Mouse (Mus musculus): Measurements from ENCODE around the gene Adamts16. TPM values are rescaled to one million over a fixed set of nuclear protein-coding genes. Genes with fewer than 3 reads are reported as not detected.

Adamts16 gene
- total RNA-seq, 2 experiments from 2014 or later, result 0.10 to 0.48 TPM

DNA sequence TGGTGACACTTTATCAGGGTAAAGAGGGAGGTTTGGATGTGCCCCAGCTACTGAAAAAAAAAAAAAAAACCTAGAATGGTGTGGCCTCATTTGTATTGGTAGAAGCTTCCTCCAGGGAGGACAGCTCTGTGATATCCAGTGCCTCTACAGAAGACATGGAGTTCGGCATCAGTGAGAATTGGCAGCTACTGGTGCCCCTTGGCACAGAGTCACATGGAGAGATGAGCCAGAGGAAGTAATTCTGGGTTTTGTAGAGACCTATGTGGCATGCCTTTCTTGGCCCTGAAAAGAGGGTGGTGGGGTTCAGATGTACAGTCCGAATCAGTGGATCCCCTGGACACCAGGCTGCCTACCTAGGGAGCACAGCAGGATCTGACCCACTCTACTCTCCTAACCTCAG is 122.8 kb downstream of the Adamts16 start:
- DNase-seq (ENCODE audit: low spot score in 2 of 2), result no peak

DNA sequence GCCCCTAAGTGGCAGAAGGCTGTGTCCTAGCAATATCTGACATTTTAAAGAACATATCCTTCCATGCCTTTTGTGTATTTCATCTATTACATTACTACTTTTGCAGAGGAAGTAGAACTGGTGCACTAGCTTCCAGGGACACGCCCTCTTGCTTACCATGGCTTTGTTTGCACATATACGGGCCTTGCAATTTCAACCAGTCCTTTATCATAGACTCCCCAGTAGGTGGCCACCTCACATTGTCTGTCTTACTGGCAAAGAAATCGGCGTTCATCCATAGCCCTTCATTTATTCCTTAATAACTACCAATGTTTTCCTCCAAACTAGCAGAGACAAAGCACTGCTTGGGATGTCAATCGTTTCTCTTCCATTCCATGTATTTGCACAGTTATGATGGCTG is 125.6 kb downstream of the Adamts16 start:
- no peak for DNase-seq (ENCODE audit: low spot score in 2 of 2)

DNA sequence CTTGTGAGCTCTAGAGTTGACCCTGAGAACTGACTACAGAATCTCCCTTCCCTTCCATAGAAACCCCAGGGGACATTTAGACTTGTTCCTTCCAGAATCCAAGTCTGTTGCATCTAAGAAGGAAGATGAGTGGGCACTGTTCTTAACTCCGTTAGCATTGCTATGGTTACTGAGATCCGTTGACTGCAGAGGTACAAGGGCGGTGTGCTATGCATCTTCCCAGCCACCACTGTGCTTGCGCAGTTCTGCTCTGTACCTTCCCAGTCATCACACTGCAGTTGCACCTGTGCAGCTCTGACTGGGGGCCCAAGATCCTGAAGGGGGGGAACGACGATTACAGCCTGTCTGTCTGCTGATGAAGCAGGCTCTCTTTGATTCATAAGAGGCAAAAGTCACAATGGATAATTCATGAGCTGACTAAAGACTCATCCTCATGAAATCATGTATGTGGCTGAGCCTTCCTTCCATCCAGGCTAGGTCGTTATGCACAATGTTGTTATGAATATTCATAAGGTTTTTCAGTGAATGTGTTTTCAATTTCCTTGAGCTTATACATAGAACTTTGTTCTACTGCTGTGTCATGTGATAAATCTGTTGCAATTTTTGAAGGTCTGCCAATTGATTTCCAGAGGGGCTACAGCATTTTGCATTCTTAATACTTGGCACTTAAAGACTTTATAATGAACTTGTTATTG is 127.4 kb downstream of the Adamts16 start:
- DNase-seq (ENCODE audit: low spot score in 2 of 2), result no peak

DNA sequence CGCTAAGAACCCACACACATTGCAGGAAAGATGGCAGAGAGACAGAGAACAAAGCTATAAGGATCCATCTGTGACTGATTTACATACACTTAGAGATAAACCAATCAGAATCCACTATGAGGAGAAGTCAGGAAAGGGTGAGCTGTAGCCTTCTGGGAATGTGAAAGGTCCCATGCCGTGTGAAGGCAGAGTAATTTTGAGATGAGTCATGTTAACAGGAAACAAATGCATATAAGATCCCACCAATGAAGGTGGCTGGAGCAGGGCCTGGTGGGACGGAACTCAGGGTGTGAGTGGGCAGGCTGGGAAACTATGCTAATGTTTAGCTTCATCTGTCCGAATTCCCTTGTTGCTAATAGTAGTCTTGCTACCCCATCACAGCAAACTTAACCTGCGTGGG is 128.3 kb downstream of the Adamts16 start:
- no peak for DNase-seq (ENCODE audit: low spot score in 2 of 2)

DNA sequence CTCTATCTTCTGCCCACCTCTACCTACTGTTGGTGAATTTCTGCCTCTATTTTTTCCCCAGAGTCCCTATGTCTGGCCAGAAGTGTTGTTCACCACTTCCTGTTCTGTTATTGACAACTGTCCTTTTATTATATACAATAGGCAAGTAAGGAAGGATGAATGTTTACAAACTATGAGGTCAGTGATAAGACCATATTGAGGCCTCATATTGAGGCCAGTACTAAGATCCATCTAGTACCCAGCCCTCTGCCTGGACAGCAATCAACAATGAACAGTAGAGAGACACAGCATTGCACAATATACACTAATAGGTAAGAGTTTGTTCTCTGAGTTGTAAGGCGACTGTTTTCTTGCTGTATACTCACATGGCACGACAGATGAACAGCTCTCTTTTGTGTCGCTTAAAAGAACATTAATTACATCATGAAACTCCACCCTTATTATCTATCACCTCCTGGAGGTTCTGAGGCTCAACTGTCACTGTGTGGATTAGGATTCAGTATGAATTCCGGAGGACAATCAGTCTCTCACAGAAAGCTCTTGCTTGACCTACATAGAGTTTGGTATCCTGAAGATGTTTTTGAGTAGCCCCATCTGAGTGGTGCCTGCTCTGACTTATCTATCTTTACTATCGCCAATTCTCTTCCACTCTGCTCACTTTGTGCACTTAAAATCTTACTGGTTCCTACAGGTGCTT is 134.3 kb downstream of the Adamts16 start:
- DNase-seq (ENCODE audit: low spot score in 2 of 2), result no peak

DNA sequence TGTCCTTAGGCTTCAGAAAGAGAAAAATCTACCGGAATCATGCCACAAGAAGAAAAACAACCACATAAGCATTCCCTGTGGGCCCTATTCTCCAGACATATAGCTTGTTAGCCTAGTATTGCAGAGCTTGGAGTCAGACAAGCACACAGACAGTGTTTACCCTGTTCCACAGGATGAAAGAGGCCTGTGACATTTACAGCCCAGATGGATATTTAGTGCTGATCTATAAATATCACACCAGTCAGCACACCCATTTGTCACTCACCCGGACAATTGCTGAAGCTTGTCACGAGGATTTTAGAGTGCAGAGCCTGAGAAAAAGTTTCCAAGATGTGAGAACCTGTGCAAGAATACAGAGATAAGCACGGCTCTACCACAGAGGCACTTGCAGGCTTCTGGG is 138.7 kb downstream of the Adamts16 start:
- DNase-seq (ENCODE audit: low spot score in 2 of 2), result no peak

DNA sequence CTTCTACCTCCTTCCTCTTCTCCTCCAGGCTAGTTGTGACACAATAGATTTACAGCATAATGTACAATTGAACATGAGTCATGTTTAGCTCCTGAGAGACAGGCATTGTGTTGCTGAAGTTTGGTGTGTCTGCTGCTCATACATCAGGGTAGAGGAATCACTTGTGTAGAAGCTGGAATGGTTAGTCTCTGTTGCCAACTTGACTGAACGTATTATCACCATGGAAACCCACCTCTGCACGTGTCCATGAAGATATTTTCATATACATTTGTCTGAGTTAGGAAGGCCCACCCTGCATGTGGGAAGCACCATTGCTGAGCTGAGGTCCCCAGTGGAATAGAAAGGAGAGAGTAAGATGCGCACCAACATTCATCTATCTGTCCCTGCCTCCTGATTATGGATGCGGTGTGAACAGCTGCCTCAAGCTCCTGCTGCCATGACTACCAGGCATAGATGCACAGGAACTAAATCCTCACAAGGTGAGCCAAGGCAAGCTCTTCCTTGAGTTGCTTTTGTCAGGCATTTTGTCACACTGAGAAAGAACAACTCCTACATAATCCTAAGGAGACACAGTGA is 142.7 kb downstream of the Adamts16 start:
- DNase-seq (ENCODE audit: low spot score in 2 of 2), result no peak

DNA sequence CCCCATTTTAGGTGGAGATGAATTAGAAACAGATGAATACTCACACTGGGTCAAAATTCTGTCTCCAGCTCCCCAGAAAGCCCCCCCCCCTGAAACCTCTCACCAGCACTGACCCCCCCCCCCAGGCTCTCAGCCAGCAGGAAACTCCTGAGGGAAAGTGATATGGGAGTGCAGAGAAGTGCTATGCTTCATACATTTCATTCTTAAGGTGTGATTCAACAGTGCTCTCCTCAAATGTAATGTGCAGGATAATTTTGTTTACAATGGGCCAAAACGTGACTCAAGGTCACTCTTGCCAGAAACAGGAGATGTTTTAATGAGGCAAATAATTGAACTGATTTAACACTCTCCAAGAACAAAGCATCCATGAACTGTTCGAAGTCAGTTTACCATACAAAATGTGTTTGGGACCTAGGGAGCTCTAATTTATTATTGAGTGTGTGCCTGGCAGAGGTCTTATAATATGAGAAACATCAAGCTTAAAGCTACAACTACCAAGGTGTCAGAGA is 152.1 kb downstream of the Adamts16 start:
- DNase-seq (ENCODE audit: low spot score in 2 of 2), result no peak

DNA sequence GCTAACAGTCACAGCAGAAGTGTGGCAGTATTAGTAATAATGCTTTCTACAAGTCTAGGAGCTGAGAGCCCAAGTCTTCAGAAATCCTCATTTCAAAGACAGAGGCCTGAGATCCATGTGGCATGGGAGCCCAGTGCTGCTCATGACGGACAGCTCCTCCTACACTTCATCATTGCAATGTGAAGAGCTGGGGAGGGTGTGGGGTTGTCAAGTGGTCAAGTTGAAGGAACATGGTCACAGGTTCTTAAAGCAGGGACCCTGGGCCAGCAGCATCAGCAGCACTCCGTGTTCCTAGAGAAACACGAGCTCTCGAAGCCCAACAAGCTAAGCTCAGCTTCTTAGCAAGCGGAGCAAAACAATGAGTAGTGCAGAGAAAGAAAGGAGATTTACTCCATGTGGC is 155.8 kb downstream of the Adamts16 start:
- no peak for DNase-seq (ENCODE audit: low spot score in 2 of 2)

DNA sequence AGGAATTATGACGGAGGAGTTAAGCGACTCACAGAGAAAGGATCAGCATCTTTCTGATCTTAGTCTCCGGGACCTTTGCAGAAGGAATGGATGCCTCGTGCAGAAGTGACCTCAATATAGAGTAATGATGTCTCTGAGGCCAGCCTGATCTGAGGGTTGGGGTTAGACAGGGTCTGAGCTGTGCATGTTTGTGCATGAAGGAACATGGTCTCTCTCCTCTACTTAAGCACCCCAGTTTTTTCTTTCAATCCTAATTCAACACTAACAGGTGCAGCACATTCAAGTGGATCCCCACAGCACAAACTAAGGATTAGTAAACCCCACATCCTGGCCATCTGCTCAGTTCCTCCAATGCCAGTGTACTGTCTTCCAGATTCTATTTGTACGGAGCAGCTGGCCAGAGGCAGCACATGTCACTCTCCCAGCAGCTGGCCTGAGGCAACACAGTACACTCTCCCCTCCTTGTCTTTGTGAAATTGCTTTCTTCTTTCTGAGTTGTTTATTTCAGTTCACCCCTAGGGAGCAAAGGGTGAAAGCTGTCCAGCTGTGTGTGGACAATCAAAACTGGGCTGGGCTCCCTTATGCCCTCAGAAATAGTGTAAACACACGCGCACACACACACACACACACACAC is 156.5 kb downstream of the Adamts16 start:
- DNase-seq (ENCODE audit: low spot score in 2 of 2), result no peak

DNA sequence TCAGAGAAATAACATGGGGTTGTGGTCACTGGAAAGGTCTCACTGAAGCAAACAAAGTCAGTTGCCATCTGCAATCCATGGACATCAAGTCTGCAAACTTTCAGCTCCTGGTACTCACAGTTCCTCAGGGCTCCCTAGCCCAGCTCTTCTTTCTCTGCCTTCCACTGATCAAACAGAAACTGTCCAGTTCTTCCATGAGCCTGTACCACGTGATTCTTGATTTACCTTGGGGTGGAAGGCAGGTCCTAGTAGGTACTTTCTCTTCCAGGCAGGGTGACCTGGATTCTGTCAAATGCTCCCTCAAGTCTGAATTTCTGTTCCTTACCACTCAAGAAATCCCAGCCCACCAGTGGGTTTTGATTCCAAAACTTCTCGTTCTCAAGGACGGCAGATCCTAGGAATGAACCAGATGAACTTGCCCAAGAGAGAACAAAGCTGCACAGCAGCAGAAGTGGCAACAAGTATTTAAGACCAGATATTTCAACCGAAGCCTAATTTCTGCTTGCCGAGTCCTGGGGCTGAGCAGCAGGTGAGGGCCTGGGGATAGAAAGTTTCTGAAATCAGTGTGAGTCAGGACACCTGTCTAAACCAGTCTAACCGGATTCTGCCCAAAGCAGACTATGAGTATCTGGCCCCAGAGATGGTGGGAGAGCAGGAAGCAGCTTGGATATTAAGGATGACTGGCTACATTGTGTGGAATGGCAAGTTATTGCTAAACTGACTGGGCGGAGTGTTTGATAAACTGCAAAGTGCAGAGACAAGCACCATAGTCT is 160.0 kb downstream of the Adamts16 start:
- no peak for DNase-seq (ENCODE audit: low spot score in 2 of 2)

DNA sequence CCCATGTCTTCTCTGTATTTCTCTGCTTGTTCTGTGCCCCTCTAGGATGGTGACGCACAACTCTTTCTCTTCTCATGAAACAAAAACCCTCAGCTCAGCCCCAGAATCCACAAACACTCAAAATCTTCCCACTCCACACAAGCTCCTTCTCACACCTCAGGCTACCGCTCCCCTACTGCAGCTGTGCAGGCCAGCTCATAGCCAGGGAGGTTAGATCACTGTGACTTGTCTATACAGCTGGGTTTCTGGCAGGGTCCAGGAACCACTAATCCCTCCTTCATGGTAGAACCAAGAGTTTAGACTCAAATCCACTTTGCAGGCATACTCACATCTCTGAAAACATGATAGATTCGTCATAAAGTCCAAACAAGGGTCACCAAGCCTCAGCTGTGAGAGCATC is 161.3 kb downstream of the Adamts16 start:
- no peak for DNase-seq (ENCODE audit: low spot score in 2 of 2)

Other genes with a start within 250 kb of the Adamts16 start
- gene Ice1, start 204.2 kb downstream of the Adamts16 start, total RNA-seq (2021), result 10 to 100 TPM; 24.6 to 27.5 TPM